Mouse (Mus musculus) MEL (cell line): ENCODE data around the gene Dtx3.

ENCODE experiments used
- CTCF ChIP-seq, 3 experiments: IDR thresholded peaks in 2 of 3; conservative IDR thresholded peaks in 1 of 3; 2 replicates each; pipeline ENCODE4 v1.5.1; 2011 to 2012; ENCODE audit warnings: low read length in 3 of 3, low read depth in 2 of 3, mild to moderate bottlenecking in 2 of 3, improper control_type of control experiment in 1 of 3, inconsistent platforms in 1 of 3, mixed read lengths in 1 of 3, moderate library complexity in 1 of 3; ENCODE audit not compliant: control insufficient read depth in 1 of 3, insufficient read depth in 1 of 3, poor library complexity in 1 of 3, severe bottlenecking in 1 of 3
- EP300 ChIP-seq, 2 experiments: IDR thresholded peaks; 2 replicates each; pipeline ENCODE4 v1.6.1; 2011; ENCODE audit warnings: improper control_type of control experiment in 2 of 2, low read length in 2 of 2, low read depth in 1 of 2, mild to moderate bottlenecking in 1 of 2
- GATA1 ChIP-seq: IDR thresholded peaks from 2 replicates; pipeline ENCODE4 v1.6.1; 2011; ENCODE audit warnings: low read depth, low read length, improper control_type of control experiment
- MAX ChIP-seq: IDR thresholded peaks from 2 replicates; pipeline ENCODE4 v1.6.1; 2011; ENCODE audit warnings: low read length, improper control_type of control experiment
- NELFE ChIP-seq: IDR thresholded peaks from 2 replicates; pipeline ENCODE4 v1.6.1; 2011; ENCODE audit warnings: low read depth, low read length, improper control_type of control experiment

DNA sequence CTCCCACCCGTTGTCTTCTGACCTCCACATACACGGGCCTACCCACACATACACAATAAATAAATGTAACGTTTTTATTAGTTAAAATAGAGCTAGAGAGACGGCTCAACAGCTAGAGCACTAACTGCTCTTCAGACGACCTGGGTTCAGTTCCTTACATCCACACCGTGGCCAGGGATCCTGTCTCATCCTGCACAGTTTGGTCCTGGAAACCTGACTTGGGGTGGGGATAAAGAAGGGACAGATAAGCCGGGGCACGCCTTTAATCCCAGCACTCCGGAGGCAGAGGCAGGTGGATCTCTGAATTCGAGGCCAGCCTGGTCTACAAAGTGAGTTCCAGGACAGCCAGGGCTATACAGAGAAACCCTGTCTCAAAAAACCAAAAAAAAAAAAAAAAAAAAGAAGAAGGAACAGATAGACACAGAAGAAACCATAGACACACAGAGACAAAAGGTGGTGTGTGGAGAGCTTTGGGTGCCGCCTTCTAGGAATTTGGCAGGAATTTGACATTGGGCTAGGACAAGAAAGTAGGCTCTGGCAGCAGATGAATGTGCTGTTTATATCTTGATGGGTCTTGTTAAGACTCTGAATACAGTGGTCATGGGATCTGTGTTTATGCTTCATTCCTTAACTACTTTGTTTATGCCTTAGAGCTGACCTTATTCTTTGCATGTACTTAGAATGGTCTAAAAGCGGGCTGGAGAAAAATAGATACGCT, 18.3 kb upstream of the Dtx3 start:
- no peak for TF ChIP-seq CTCF (IDR thresholded peaks at IDR 0.05 in 2 of 3, conservative IDR thresholded peaks at IDR 0.05 in 1 of 3; ENCODE audit: control insufficient read depth in 1 of 3, insufficient read depth in 1 of 3, low read depth in 2 of 3, low read length in 3 of 3, poor library complexity in 1 of 3, severe bottlenecking in 1 of 3)
- TF ChIP-seq MAX, result no peak
- no peak for TF ChIP-seq EP300 (IDR thresholded peaks at IDR 0.05; ENCODE audit: low read depth in 1 of 2, low read length in 2 of 2)
- TF ChIP-seq NELFE, result no peak
- no peak for TF ChIP-seq GATA1
